Mouse (Mus musculus): ENCODE results near the gene Dnajc28.

Dnajc28 gene

GRCm38 (mm10) chr16:91633641-91634040 is 14.8 kb upstream of the Dnajc28 start:
- in situ Hi-C loops (cut with MboI, MseI), result no loop called here

GRCm38 (mm10) chr16:91632940-91633339 is 14.1 kb upstream of the Dnajc28 start:
- in situ Hi-C loops (cut with MboI, MseI), result no loop called here

GRCm38 (mm10) chr16:91632439-91632838 is 13.6 kb upstream of the Dnajc28 start:
- in situ Hi-C loops (cut with MboI, MseI), result no loop called here

GRCm38 (mm10) chr16:91630584-91630983 is 11.8 kb upstream of the Dnajc28 start:
- in situ Hi-C loops (cut with MboI, MseI), result no loop called here

GRCm38 (mm10) chr16:91629749-91630148 is 10.9 kb upstream of the Dnajc28 start:
- in situ Hi-C loops (cut with MboI, MseI), result no loop called here

- in situ Hi-C loops (cut with MboI, MseI), result no loop called here
Observed at GRCm38 (mm10) chr16:91628673-91629072, 9.8 kb upstream of the Dnajc28 start.

- in situ Hi-C loops (cut with MboI, MseI), result no loop called here
Observed at GRCm38 (mm10) chr16:91627831-91628230, 9.0 kb upstream of the Dnajc28 start.

GRCm38 (mm10) chr16:91623074-91623473 is 4.2 kb upstream of the Dnajc28 start:
- in situ Hi-C loops (cut with MboI, MseI), result no loop called here

- in situ Hi-C loops (cut with MboI, MseI), result no loop called here
Observed at GRCm38 (mm10) chr16:91620991-91621390, 2.2 kb upstream of the Dnajc28 start.

- in situ Hi-C loops (cut with MboI, MseI), result no loop called here
Observed at GRCm38 (mm10) chr16:91620185-91620584, 1.4 kb upstream of the Dnajc28 start.

GRCm38 (mm10) chr16:91614552-91614951 is 4.3 kb downstream of the Dnajc28 start:
- in situ Hi-C loops (cut with MboI, MseI), result no loop called here

- in situ Hi-C loops (cut with MboI, MseI), result no loop called here
Observed at GRCm38 (mm10) chr16:91612525-91612924, 6.3 kb downstream of the Dnajc28 start.

GRCm38 (mm10) chr16:91611248-91611647 is 7.6 kb downstream of the Dnajc28 start:
- in situ Hi-C loops (cut with MboI, MseI), result no loop called here

- in situ Hi-C loops (cut with MboI, MseI), result no loop called here
Observed at GRCm38 (mm10) chr16:91609501-91610245, 9.2 kb downstream of the Dnajc28 start.

- in situ Hi-C loops (cut with MboI, MseI), result no loop called here
Observed at GRCm38 (mm10) chr16:91606958-91607357, 11.9 kb downstream of the Dnajc28 start.

GRCm38 (mm10) chr16:91605156-91605555 is 13.7 kb downstream of the Dnajc28 start:
- in situ Hi-C loops (cut with MboI, MseI), result no loop called here

GRCm38 (mm10) chr16:91601693-91602092 is 17.1 kb downstream of the Dnajc28 start:
- in situ Hi-C loops (cut with MboI, MseI), result no loop called here

- in situ Hi-C loops (cut with MboI, MseI), result no loop called here
Observed at GRCm38 (mm10) chr16:91601081-91601480, 17.7 kb downstream of the Dnajc28 start.

- in situ Hi-C loops (cut with MboI, MseI), result loop anchor here (10.0 kb wide), 1 partner anchor 1166 kb away; no protein-coding TSS in a partner anchor
Observed at GRCm38 (mm10) chr16:91599242-91599641, 19.6 kb downstream of the Dnajc28 start.

- in situ Hi-C loops (cut with MboI, MseI), result loop anchor here (10.0 kb wide), 1 partner anchor 1167 kb away; no protein-coding TSS in a partner anchor
Observed at GRCm38 (mm10) chr16:91597672-91598010, 21.2 kb downstream of the Dnajc28 start, which contains the start of gene Tmem50b. Tmem50b (minus strand) TSS chr16:91597800.

- in situ Hi-C loops (cut with MboI, MseI), result loop anchor here (10.0 kb wide), 1 partner anchor 1168 kb away; no protein-coding TSS in a partner anchor
Observed at GRCm38 (mm10) chr16:91596779-91597671, 21.8 kb downstream of the Dnajc28 start.

GRCm38 (mm10) chr16:91596397-91596778 is 22.4 kb downstream of the Dnajc28 start:
- in situ Hi-C loops (cut with MboI, MseI), result loop anchor here (10.0 kb wide), 1 partner anchor 1168 kb away; no protein-coding TSS in a partner anchor
